Mouse (Mus musculus): Measurements from ENCODE around the gene Enthd1. TPM values are rescaled to one million over a fixed set of nuclear protein-coding genes. Genes with fewer than 3 reads are reported as not detected.

The Enthd1 gene
- total RNA-seq, 2 experiments from 2014 or later = not detected

DNA sequence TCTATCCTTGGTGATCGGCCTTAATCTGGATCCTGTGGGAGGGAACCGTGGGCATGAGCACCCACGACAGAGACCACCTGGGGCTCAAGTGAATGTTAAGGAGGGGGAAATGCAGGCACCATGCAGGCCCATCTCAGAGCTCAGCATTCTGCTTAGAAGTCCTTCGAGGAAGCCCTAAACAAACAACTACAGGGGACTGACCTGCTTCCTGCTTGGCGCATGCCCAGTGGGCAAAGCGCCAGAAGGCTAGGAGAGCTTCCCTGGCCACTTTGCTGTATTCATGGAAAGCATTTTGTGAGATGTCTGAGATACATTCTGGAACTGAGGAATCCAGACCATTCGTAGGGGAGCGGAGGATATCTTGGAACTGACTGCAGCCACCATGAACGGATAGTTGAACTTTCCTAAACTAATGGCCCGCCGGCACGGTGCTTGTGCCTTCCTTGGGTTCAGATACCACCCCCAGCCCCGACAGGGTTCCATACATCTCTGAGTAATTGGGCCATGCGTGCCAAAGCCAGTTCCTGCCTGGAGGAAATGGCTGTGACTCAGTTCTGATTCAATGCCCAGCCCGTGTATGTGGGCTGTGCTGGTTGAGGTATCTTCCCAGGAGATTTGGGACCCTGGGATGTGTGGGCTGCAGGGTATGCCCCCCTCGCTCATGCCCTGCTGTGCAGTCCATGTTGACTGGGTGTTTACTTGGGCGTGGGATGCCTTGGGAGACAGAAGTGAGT, 150.8 kb downstream of the Enthd1 start:
- DNase-seq (ENCODE audit: low spot score in 2 of 2) = no peak

DNA sequence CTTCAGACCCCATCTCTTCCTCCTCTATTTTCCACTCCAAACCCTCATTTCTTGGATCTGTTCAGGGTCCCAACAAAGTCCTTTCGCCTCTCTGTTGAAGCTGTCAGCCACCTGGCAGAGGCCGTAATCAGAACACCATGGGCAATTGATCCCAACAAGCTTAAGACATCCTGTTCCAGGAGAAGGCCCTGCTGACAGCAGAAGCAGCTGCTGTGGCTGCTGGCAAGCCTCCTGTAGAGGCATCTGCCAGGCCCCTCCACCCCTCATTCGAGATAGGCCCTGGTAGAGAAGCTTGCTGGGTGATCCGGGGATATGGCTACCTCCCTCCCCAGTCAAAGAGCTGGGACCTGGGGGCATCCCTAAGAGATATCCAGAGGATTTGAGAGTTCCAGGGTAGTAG, 151.9 kb downstream of the Enthd1 start:
- no peak for DNase-seq (ENCODE audit: low spot score in 2 of 2)

DNA sequence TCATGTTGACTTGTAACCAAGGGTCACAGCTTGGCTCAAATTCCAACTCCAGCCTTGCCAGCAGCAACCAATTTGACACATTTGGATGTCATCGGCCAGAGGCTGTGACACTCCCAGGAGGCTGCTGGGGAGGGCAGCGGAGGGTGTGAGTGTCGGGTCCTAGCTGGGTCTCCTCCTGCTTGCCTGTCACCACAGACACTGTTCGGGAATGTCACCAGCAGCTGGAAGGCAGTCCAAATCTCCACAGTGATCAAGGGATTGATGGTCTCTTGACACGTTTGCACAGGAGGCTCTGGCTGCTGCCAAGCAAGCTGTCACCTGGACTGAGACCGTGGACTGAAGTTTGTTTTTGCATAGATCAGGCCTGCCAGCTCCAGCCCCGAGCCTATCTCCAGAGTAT, 154.3 kb downstream of the Enthd1 start:
- DNase-seq (ENCODE audit: low spot score in 2 of 2) = no peak

DNA sequence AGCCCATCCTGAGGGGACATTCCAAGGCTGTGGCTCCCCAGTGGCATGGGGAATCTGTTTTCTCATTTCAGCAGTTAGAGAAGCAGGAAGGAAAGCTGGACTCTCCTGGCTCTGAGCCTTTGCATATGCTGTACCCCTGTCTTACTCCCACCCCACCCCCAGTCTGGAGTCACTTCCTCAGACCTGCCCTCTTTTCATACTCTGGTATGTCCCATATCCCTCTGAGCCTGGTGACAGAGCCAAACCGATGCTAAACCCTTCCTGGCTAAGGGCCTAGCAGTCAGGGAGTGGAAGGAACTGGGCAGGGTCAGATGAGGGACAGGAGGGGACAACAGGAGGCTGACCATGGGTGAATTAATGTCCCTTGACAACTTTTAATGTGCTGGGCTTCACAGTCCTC, 157.1 kb downstream of the Enthd1 start:
- no peak for DNase-seq (ENCODE audit: low spot score in 2 of 2)

Other genes starting within 250 kb of the Enthd1 start
- under 1 TPM; 0.64 to 0.85 TPM for gene Grap2, start 7.4 kb upstream of the Enthd1 start, total RNA-seq (2021)
- under 1 TPM; 0.17 to 0.25 TPM for gene Fam83f, start 106.7 kb upstream of the Enthd1 start, total RNA-seq (2021)
- gene Tnrc6b, start 146.2 kb upstream of the Enthd1 start, total RNA-seq (2021) = 100 to 1,000 TPM; 110 to 128 TPM

All from layer of hippocampus, postnatal 14 days (tissue).